In the genomic region with DNA sequence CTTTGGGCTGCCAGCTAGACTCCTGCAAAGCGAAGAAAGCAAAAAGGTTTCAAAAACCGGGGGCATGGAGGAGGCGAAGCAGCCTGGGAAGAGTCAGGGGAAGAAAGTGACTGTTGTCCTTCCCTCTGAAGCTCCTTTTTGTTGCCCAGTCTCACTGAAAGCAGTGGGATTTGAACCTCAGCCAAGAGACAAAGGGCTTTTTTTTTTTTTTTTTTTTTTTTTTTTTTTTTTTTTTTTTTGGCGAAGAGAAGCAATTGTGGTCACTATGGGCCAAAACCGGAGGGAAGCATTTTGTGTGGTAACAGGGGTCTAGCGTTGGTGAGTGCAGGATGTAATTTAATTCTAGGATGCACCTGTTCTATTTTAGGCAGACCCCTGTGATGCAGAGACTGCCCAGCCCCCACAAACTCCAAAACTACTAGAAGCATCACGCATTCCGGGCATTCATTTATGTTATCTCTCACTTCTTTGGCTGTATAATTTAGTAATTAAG, we compare ENCODE assay signal across 9 mouse cellular contexts.
DNase-seq lines count a peak whose midpoint lies in the region; ATAC-seq and TF ChIP-seq lines count a peak whose summit lies in the region.
"Had no signal": no experiment of that assay in that cellular context is flagged by ENCODE, and none has a peak within 500 bp of the region (broad histone marks: within the 10 kb centered on the region; RNA-seq: fewer than 3 reads in every experiment).

No protein-coding gene starts in this region.

- no peak for TF ChIP-seq POLR2A in cerebellum, adult 2 months (IDR thresholded peaks at IDR 0.05; ENCODE audit: borderline replicate concordance, insufficient read depth, low read length)

- H3K36me3 ChIP-seq in forebrain, postnatal 0 days (ENCODE audit: insufficient read depth), result no peaks in the 10 kb centered on the region
- no peaks in the 10 kb centered on the region for H3K36me3 ChIP-seq in forebrain, embryonic 10.5 days (replicated peaks)
- H3K36me3 ChIP-seq in midbrain, embryonic 14.5 days (ENCODE audit: control insufficient read depth, insufficient read depth, low read length), result no peaks in the 10 kb centered on the region
- H3K36me3 ChIP-seq in midbrain, embryonic 11.5 days (ENCODE audit: control insufficient read depth, insufficient read depth, low read length), result no peaks in the 10 kb centered on the region
- H3K36me3 ChIP-seq in midbrain, postnatal 0 days (ENCODE audit: insufficient read depth, low read length), result no peaks in the 10 kb centered on the region
- H3K36me3 ChIP-seq: lung, embryonic 15.5 days had no signal

- H3K9me3 ChIP-seq in forebrain, postnatal 0 days (ENCODE audit: low read length), result no peaks in the 10 kb centered on the region
- H3K9me3 ChIP-seq in forebrain, embryonic 10.5 days, result no peaks in the 10 kb centered on the region
- H3K9me3 ChIP-seq in midbrain, embryonic 14.5 days (ENCODE audit: control insufficient read depth, low read length), result no peaks in the 10 kb centered on the region
- no peaks in the 10 kb centered on the region for H3K9me3 ChIP-seq in midbrain, embryonic 11.5 days (ENCODE audit: control insufficient read depth, low read length)
- no peaks in the 10 kb centered on the region for H3K9me3 ChIP-seq in midbrain, postnatal 0 days (ENCODE audit: low read length)
- H3K9me3 ChIP-seq: lung, embryonic 15.5 days had no signal

- DNase-seq in forebrain, postnatal 0 days, result peak; percentile 31
- no peak for DNase-seq in forebrain, embryonic 10.5 days (ENCODE audit: extremely low spot score, low spot score)
- peak; percentile 51 for DNase-seq in midbrain, embryonic 14.5 days
- DNase-seq in midbrain, embryonic 11.5 days (ENCODE audit: low spot score, missing footprints), result no peak
- peak; percentile 32 to 35 for DNase-seq in cerebellum, adult 2 months
- DNase-seq in midbrain, postnatal 0 days (ENCODE audit: low spot score), result peak; percentile 72
- no peak for DNase-seq in spleen, postnatal 36 days (ENCODE audit: low spot score in 2 of 2)
- no peak for DNase-seq in gastrocnemius, adult 8-10 months (ENCODE audit: low spot score in 2 of 2)

- H3K27ac ChIP-seq in forebrain, postnatal 0 days (ENCODE audit: low read depth, low read length), result no peak overlapping the region
- H3K27ac ChIP-seq in forebrain, embryonic 10.5 days, result no peak overlapping the region
- H3K27ac ChIP-seq in midbrain, embryonic 14.5 days (replicated peaks; ENCODE audit: low read depth, low read length), result peak overlapping the region; percentile 5; the same call in 1 of the 2 replicates
- no peak overlapping the region for H3K27ac ChIP-seq in midbrain, embryonic 11.5 days (ENCODE audit: low read depth, low read length)
- no peak overlapping the region for H3K27ac ChIP-seq in cerebellum, adult 2 months (ENCODE audit: insufficient read depth, low read length)
- 0 out of 2 replicates have a peak overlapping the region, but pooled peaks have one; percentile 47 for H3K27ac ChIP-seq in midbrain, postnatal 0 days (ENCODE audit: low read depth, low read length)
- H3K27ac ChIP-seq: lung, embryonic 15.5 days had no signal

- WGBS in forebrain, postnatal 0 days, result 22% methylated on average over 8 of the region's 8 CpGs
- 29% methylated on average over 7 of the region's 8 CpGs for WGBS in forebrain, embryonic 10.5 days
- WGBS in midbrain, embryonic 14.5 days, result 32% methylated on average over 8 of the region's 8 CpGs
- 40% methylated on average over 8 of the region's 8 CpGs for WGBS in midbrain, embryonic 11.5 days
- WGBS in cerebellum, adult 2 months, result 20% methylated on average over 8 of the region's 8 CpGs
- 35% methylated on average over 8 of the region's 8 CpGs for WGBS in midbrain, postnatal 0 days

- no peak for TF ChIP-seq CTCF in forebrain, postnatal 0 days (IDR thresholded peaks at IDR 0.05; ENCODE audit: low read depth)
- no peak for TF ChIP-seq CTCF in cerebellum, adult 2 months (IDR thresholded peaks at IDR 0.05; ENCODE audit: borderline replicate concordance, insufficient read depth, low read depth, low read length)
- TF ChIP-seq CTCF in midbrain, postnatal 0 days (IDR thresholded peaks at IDR 0.05), result no peak

- H3K27me3 ChIP-seq in forebrain, postnatal 0 days (ENCODE audit: insufficient read depth, low read length), result no peaks in the 10 kb centered on the region
- H3K27me3 ChIP-seq in forebrain, embryonic 10.5 days (ENCODE audit: poor library complexity, severe bottlenecking), result no peaks in the 10 kb centered on the region
- no peaks in the 10 kb centered on the region for H3K27me3 ChIP-seq in midbrain, embryonic 14.5 days (ENCODE audit: control insufficient read depth, insufficient read depth, low read length)
- no peaks in the 10 kb centered on the region for H3K27me3 ChIP-seq in midbrain, embryonic 11.5 days (ENCODE audit: control insufficient read depth, insufficient read depth, low read length)
- no peaks in the 10 kb centered on the region for H3K27me3 ChIP-seq in cerebellum, adult 2 months (ENCODE audit: control insufficient read depth, insufficient read depth, low read length)
- H3K27me3 ChIP-seq in midbrain, postnatal 0 days (ENCODE audit: insufficient read depth, low read length), result no peaks in the 10 kb centered on the region
- H3K27me3 ChIP-seq: lung, embryonic 15.5 days had no signal

- ATAC-seq in forebrain, postnatal 0 days, result peak; percentile 57
- no peak for ATAC-seq in midbrain, embryonic 14.5 days (ENCODE audit: low FRiP score, low TSS enrichment)
- ATAC-seq in midbrain, embryonic 11.5 days (ENCODE audit: low FRiP score), result no peak
- no peak for ATAC-seq in midbrain, postnatal 0 days (ENCODE audit: low FRiP score)

- H3K4me1 ChIP-seq in forebrain, postnatal 0 days (ENCODE audit: insufficient read depth), result no peaks in the 10 kb centered on the region
- peaks cover 13% of the 10 kb centered on the region for H3K4me1 ChIP-seq in forebrain, embryonic 10.5 days
- no peaks in the 10 kb centered on the region for H3K4me1 ChIP-seq in midbrain, embryonic 14.5 days (ENCODE audit: control insufficient read depth, insufficient read depth, low read length)
- no peaks in the 10 kb centered on the region for H3K4me1 ChIP-seq in midbrain, embryonic 11.5 days (ENCODE audit: control insufficient read depth, insufficient read depth, low read length)
- peaks cover 4% of the 10 kb centered on the region for H3K4me1 ChIP-seq in cerebellum, adult 2 months (ENCODE audit: control insufficient read depth, insufficient read depth, low read length)
- no peaks in the 10 kb centered on the region for H3K4me1 ChIP-seq in midbrain, postnatal 0 days (ENCODE audit: insufficient read depth, low read length)
- H3K4me1 ChIP-seq: lung, embryonic 15.5 days had no signal

- H3K4me2 ChIP-seq in forebrain, postnatal 0 days (ENCODE audit: low read depth), result no peak overlapping the region
- H3K4me2 ChIP-seq in midbrain, embryonic 14.5 days (ENCODE audit: low read length), result no peak overlapping the region
- H3K4me2 ChIP-seq in midbrain, embryonic 11.5 days, result no peak overlapping the region
- no peak overlapping the region for H3K4me2 ChIP-seq in midbrain, postnatal 0 days (ENCODE audit: low read depth, low read length, poor library complexity, severe bottlenecking)
- H3K4me2 ChIP-seq: lung, embryonic 15.5 days had no signal

- H3K9ac ChIP-seq in forebrain, postnatal 0 days, result no peak overlapping the region
- no peak overlapping the region for H3K9ac ChIP-seq in midbrain, embryonic 14.5 days (replicated peaks; ENCODE audit: low read length)
- no peak overlapping the region for H3K9ac ChIP-seq in midbrain, embryonic 11.5 days (ENCODE audit: low read length)
- no peak overlapping the region for H3K9ac ChIP-seq in midbrain, postnatal 0 days (replicated peaks; ENCODE audit: low read length, poor library complexity, severe bottlenecking)
- H3K9ac ChIP-seq: lung, embryonic 15.5 days had no signal

- no peak overlapping the region for H3K4me3 ChIP-seq in forebrain, postnatal 0 days (ENCODE audit: low read depth, low read length)
- no peak overlapping the region for H3K4me3 ChIP-seq in forebrain, embryonic 10.5 days
- H3K4me3 ChIP-seq in midbrain, embryonic 14.5 days (replicated peaks; ENCODE audit: low read depth, low read length), result no peak overlapping the region
- no peak overlapping the region for H3K4me3 ChIP-seq in midbrain, embryonic 11.5 days (ENCODE audit: low read depth, low read length)
- no peak overlapping the region for H3K4me3 ChIP-seq in cerebellum, adult 2 months (replicated peaks; ENCODE audit: insufficient read depth, low read depth, low read length)
- H3K4me3 ChIP-seq in midbrain, postnatal 0 days (ENCODE audit: low read depth, low read length), result no peak overlapping the region
- H3K4me3 ChIP-seq: lung, embryonic 15.5 days had no signal

Comparison
In these comparisons a context has a peak if more than half of its experiments do, and no peak if none do; other contexts are left out.
1. DNase-seq: peak in forebrain, postnatal 0 days (single experiment), midbrain, embryonic 14.5 days (single experiment), cerebellum, adult 2 months (2 of 2) and midbrain, postnatal 0 days (single experiment); none in forebrain, embryonic 10.5 days (single experiment), midbrain, embryonic 11.5 days (single experiment), spleen, postnatal 36 days (0 of 2) and gastrocnemius, adult 8-10 months (0 of 2).
2. H3K27ac ChIP-seq: peak in midbrain, embryonic 14.5 days (single experiment) and midbrain, postnatal 0 days (single experiment); none in forebrain, postnatal 0 days (single experiment), forebrain, embryonic 10.5 days (single experiment), midbrain, embryonic 11.5 days (single experiment) and cerebellum, adult 2 months (single experiment).